Mouse (Mus musculus): ENCODE results near the gene Wfdc5. TPM values are rescaled to one million over a fixed set of nuclear protein-coding genes. Genes with fewer than 3 reads are reported as not detected.

Wfdc5 gene
- total RNA-seq (2023): not detected in 4 replicates

GRCm38 (mm10) chr2:164182692-164183255 is at the start of gene Wfdc5:
Gene Wfdc5, minus strand, starts transcription at chr2:164182742.

GRCm38 (mm10) chr2:164221522-164221921 is 39.0 kb upstream of the Wfdc5 start, which contains the start of gene Wfdc15b:
Gene Wfdc15b, minus strand, starts transcription at chr2:164221660.

GRCm38 (mm10) chr2:164199626-164200327 is 17.2 kb upstream of the Wfdc5 start, which contains the start of gene Wfdc15a:
Gene Wfdc15a, minus strand, starts transcription at chr2:164200130.

GRCm38 (mm10) chr2:164190576-164190975 is 8.0 kb upstream of the Wfdc5 start, which contains the start of gene Wfdc12:
Gene Wfdc12, minus strand, starts transcription at chr2:164190608.

GRCm38 (mm10) chr2:164170902-164171301 is 11.6 kb downstream of the Wfdc5 start, which contains the start of gene Kcns1:
Gene Kcns1, minus strand, starts transcription at chr2:164171113.

Other genes starting within 250 kb of the Wfdc5 start
- 90.8 to 97.9 TPM (median 94.7 TPM) in 4 replicates for gene Ywhab, start 187.8 kb downstream of the Wfdc5 start, total RNA-seq (2023)
- gene Pabpc1l, start 157.3 kb downstream of the Wfdc5 start, total RNA-seq (2023): 2.1 to 5.3 TPM (median 4.1 TPM) in 4 replicates
- 229 to 235 TPM (median 230 TPM) in 4 replicates for gene Stk4, start 112.4 kb downstream of the Wfdc5 start, total RNA-seq (2023)
- gene Tomm34, start 111.6 kb downstream of the Wfdc5 start, total RNA-seq (2023): 69.8 to 74.2 TPM (median 71.3 TPM) in 4 replicates
- not detected in 4 replicates for gene Kcns1, start 11.6 kb downstream of the Wfdc5 start, total RNA-seq (2023)
- not detected in 4 replicates for gene Wfdc12, start 7.9 kb upstream of the Wfdc5 start, total RNA-seq (2023)
- not detected in 4 replicates for gene Wfdc15a, start 17.4 kb upstream of the Wfdc5 start, total RNA-seq (2023)
- gene Wfdc15b, start 38.9 kb upstream of the Wfdc5 start, total RNA-seq (2023): not detected in 4 replicates
- not detected in 4 replicates for gene Svs2, start 55.7 kb upstream of the Wfdc5 start, total RNA-seq (2023)
- not detected in 4 replicates for gene Svs3b, start 73.9 kb upstream of the Wfdc5 start, total RNA-seq (2023)
- not detected in 4 replicates for gene Svs4, start 95.7 kb upstream of the Wfdc5 start, total RNA-seq (2023)
- not detected in 4 replicates for gene Svs3a, start 106.5 kb upstream of the Wfdc5 start, total RNA-seq (2023)
- gene Svs6, start 134.0 kb upstream of the Wfdc5 start, total RNA-seq (2023): not detected in 4 replicates
- gene Svs5, start 150.0 kb upstream of the Wfdc5 start, total RNA-seq (2023): not detected in 4 replicates
- gene Slpi, start 206.4 kb upstream of the Wfdc5 start, total RNA-seq (2023): 4.5 to 7.4 TPM (median 7.1 TPM) in 4 replicates
- 0.54 to 0.64 TPM (median 0.60 TPM) in 3 of 4 replicates, not detected in the other for gene Rbpjl, start 220.4 kb upstream of the Wfdc5 start, total RNA-seq (2023)
- 0.18 to 0.46 TPM (median 0.39 TPM) in 4 replicates for gene Matn4, start 222.4 kb upstream of the Wfdc5 start, total RNA-seq (2023)